Mouse (Mus musculus) retina, postnatal 7 days (tissue): ENCODE results near the gene Selenot.
"Not testable (repeated sequence)": the region's sequence is repeated elsewhere in the genome, so short reads cannot be mapped to it uniquely, and the experiment has no call there.

Experiments
- DNase-seq: peaks from one replicate; pipeline ENCODE4 v3.0.0-alpha.2; 2012; ENCODE audit warnings: low read depth, low spot score

Selenot gene

GRCm38 (mm10) chr3:58576137-58577066, at the start of gene Selenot:
TSS of gene Selenot (plus strand) at chr3:58576636.
- peak; percentile 93 for DNase-seq

DNA sequence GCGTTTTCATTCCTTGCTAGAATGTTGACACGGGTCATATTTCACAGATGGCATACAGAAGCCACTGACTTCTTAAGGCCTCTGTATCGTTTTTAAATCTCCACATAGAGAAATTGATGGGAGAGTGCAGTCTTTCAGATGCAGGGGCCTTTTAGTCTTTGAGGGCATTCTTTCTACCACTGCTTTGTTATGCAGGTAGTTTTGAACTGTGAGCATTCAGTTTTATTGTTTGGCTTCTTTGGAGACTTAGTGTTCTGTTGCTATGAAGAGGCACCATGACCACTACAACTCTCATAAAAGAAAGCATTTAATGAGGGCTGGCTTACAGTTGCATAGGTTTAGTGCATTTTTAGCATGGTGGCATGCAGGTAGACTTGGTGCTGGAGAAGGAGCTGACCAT, 39.9 kb upstream of the Selenot start:
- DNase-seq, result no peak

DNA sequence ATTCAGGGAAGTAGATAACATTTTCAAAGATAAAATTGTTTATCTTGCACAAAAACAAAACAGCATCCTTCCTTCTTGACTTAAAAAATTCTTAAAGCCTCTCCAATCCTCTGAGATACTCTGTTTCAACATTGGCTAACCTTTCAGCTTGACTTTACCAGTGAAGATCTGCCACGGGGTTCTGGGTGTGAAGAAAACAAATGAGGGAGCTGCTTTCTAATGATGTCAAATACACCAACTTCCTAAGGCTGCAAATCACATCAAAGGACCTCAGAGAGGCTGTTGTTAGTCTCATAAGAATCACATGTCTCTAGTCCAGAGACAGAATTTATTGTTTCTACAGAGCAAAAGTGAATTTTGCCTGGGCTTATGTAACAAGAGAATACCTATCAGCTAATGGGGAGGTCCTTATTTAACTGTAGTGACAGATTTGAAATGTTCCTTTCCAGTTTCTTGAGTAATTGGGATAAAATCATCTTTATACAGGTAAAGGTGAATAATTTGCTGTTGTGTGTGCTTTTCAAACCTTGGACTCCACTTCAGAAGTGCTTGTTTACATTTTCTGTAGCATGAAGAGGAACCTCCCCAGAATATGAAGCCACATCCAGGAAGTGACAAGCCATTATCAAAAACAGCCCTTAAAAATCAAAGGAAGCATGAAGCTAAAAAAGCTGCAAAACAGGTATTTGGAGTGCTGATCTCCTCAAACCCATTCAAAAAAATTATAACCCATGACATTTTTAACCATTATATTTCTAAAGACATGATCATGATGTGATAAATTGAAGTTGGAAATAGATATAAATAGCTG, 24.2 kb upstream of the Selenot start:
- no peak for DNase-seq

DNA sequence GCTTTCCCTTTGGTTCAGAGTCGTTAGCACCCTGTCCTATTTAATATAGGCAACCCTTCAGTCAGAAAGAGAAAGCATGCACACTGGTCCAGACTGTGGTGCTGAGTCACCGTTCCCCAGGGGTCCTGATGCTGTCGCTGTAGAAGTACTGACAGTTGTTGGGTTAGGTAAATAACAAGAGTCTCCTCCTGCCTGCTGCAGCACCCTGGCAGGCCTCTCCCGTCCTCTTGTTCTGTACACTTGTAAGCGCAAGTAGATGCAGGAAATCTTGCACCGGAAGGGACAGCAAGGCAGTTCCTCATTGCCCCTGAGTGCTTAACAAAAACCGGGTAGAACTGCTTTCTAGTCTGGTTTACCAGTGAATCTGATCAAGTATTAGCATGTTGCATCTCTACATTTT, 19.8 kb upstream of the Selenot start:
- DNase-seq, result no peak

DNA sequence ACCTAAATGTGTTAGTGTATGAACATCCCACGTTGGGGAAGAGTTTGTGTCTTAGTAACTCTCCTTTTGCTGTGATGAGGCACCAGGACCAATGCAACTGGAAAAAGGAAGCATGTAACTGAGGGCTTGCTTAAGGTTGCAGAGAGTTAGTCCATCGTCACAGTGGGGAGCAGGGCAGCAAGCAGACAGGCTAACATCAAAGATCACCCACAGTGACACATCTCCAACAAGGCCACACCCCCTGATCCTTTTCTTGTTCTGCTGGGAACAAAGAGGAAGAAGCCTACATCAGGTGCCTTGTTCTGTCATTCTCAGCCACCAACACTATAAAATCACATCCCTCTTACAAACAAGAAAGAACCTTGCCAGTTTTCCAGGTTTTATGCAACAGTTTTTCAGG, 16.5 kb upstream of the Selenot start:
- no peak for DNase-seq

GRCm38 (mm10) chr3:58561437-58561836, 15.0 kb upstream of the Selenot start:
- no peak for DNase-seq

DNA sequence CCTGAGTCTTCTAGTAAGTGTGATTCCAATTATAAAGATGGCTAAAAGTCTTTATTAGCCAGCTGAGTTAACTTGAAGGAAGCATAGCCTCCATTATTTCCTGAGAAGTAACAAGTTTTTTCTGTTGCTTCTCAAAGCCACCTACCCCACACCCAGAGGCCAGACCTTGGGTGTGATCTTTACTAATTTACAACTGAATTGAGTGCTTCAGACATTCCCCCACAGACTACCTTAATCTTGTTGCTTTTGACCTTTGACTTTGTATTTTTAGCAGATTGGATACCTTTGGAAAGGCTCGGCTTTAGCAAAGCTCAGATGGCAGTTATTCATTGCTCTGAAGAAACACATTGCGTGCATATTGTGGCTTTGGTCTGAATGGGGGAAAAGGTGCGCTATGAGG, 5.6 kb upstream of the Selenot start:
- no peak for DNase-seq

DNA sequence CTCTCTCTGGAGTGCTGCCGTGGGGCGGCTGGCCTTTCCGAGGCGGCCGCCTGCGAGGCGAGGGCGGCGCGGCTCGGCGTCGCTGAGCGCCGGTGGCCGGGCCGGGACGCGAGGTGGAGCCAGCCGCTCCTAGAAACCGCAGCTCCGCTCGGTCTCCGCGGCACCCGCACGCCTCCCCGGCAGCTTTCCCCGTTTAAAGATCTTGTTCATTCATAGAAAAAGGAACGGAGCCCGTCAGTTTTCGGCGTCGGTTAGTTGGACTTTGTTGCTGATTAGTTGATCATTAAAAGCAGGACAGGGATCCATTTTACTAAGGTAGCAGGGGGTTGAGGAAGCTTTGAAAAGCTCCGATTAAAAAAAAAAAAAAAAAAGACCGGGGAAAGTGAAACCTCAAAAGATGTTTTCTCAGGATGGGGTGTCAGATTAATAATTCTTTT, 649 bp downstream of the Selenot start:
- no peak for DNase-seq

DNA sequence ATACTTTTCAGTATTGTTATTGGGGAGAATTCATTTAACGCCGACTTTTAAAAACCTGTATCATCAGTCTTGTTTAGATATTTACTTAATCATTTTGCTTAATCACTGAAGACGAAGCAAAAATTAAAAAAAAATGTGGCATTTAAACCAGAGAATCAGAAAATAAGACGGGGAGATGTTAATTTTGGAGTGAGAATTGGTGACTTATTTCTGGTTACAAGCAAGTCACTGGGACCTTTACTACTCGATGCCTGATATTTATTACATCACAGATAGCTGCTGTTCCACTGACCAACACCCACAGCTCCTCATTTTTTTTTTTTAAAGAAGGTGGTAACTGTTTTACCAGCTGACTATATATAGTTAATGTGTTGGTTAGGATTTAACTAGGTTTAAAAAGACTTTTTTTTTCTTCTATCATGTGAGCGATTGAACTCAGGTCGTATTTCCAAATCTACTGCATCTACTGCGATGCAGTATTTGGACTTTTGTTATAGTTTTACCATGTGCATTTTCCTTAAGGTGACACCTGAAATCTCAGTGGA, 1.1 kb downstream of the Selenot start:
- DNase-seq, result no peak

DNA sequence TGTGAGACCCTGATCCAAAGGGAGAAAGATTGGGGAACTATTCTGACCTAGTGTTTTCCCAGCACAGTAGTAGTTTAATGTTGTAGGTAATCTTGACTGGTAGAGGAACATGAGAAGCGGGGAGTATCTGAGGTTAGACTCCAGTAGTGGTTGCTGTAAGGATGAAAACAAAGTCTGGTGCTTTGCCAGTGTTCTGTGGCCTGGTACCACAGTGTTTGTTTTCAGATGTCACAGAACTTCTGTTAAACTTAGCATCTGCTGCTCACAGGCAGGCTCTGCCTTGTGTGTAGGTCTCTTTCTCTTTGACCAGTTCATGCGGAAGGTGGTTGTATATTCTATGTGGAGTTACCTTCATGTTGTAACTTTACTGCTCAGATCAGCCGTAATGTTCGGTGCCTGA, 5.1 kb downstream of the Selenot start:
- no peak for DNase-seq

GRCm38 (mm10) chr3:58582297-58582696, 5.9 kb downstream of the Selenot start:
- no peak for DNase-seq

GRCm38 (mm10) chr3:58582788-58583426, 6.5 kb downstream of the Selenot start:
- no peak for DNase-seq

DNA sequence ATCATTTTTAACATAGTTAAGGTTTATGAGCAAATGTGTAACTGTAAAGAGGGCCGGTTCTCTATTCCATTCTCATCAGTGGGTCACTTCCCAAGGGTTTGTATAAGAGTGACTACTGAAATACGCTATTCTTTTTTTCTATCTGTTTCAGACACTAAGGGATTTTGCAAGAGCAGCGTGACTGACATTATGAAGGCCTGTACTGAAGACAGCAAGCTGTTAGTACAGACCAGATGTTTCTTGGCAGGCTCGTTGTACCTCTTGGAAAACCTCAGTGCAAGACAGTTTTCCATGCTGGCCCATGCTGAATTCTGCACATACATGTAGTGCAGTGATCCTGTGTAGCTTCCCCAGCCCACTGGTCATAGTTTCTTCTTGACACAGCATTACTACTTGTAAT, 14.1 kb downstream of the Selenot start:
- DNase-seq, result not testable (repeated sequence)

- DNase-seq, result not testable (repeated sequence)
These were observed 16.2 kb downstream of the Selenot start for GRCm38 (mm10) chr3:58592666-58593065.

DNA sequence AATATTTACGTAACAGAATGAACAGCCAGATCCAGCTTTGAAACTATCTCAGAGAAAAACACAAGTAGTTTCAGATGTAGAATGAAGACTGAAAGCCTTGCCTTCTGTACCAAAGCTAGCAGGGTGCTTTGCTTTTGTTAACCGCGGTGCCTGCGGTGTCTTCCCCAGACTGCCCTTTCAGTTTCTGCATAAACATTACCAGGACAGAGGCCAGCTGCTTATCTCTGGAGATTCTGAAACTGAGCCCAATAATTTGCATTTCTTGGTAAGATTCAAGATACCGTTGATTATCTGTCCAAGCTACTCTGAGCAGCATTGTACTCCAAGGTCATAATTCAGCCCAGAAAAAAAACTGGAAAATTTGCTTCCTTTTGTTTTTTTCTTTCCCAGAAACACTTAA, 17.2 kb downstream of the Selenot start:
- DNase-seq, result no peak

DNA sequence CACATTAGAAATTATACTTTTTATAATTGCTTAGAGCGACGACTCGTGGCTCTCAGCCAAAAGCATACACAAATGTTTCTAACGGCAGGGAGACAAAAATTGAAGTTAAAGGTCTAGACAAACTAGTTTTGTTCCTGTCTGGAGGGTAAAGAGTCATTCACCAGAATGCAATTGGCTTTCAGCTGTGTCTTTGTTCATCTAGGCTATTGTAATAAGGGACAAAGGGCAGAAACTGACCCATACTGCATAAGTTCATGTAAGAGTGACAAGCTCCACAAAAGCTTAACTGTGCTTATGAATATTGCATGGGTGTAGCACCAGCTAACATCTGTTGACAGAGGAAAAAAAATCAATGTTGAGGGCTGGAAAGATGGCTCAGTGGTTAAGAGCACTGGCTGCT, 32.1 kb downstream of the Selenot start:
- no peak for DNase-seq

GRCm38 (mm10) chr3:58609985-58610384, 33.5 kb downstream of the Selenot start:
- DNase-seq, result no peak

DNA sequence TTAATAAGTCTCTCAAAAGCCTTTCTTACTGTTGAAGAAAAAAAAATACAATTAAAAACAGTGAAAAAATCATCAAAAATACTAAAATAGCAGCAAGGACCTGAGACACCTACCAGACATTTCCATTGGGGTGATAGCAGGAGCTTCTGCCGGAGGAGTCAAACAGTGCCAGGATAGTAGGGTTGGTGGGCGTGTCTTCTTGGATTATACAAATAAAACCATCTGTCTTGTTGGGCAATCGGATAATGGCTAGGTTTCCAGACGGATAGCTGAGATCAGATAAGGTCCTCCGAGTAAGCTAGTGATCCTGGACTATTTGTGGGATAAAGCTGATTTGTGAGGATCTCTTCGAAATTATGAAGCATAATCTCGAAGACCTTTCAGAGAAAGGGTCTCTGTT, 44.6 kb downstream of the Selenot start:
- peak; percentile 75 for DNase-seq

- no peak for DNase-seq
These were observed 46.4 kb downstream of the Selenot start for GRCm38 (mm10) chr3:58622665-58623394.

DNA sequence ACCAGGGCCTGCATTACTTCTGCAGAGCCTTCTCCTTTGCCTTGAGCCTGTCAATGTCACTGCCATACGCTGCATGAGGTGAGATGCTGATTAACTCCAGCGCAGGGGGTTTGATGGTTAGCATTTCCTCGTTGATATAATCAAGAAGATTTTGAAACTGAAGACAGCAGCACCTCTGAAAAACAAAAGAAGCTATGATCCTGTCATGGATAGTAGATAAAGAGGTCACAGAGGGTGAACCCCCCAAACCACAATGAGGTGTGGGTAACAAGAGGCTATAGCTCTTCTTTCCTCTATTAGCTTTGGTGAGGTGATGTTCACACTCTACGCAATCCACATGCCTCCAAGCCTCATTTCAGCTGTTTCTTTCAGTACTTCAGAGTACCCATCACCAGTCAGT, 48.5 kb downstream of the Selenot start:
- no peak for DNase-seq

GRCm38 (mm10) chr3:58631693-58632092, 55.3 kb downstream of the Selenot start:
- DNase-seq, result no peak
